Mouse (Mus musculus): ENCODE measurements at regions not wholly inside any gene's neighbourhood (a gene's known extent, or its start where the extent isn't known, plus 50 kb on each side); places are given as distances from the start of the nearest gene placed in this dataset.
A peak's percentile ranks its signal among the peaks of the same experiment; 100 is the strongest.

DNA sequence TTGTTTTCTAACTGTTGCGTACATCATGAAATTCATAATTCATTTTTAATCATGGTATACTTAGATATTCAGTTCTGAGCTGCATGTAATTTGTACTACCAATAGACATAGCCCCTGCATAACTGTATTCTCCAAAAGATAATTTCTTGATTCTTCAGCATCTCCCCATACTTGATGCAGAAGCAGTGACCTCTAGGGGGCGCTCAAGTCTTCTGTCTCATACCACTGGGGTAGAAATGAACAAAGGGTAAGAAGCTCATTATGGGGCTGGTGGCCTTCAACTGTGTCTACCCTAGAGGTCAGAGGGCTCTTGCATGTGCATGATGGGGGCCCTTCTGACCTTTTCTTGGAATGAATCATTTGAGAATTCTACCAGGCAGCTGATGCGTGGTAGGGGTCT lies 85.6 kb upstream of the H2al1a start:
- no peak overlapping the region for H3K4me3 ChIP-seq (replicated peaks; ENCODE audit: extremely low read depth, low read depth, low read length)
- no peaks in the 10 kb centered on the region for H3K4me1 ChIP-seq (ENCODE audit: control insufficient read depth, insufficient read depth, low read length)
- DNase-seq, result peak; percentile 26
- no peak for TF ChIP-seq POLR2A (IDR thresholded peaks at IDR 0.05; ENCODE audit: borderline replicate concordance, extremely low read depth, low read depth, low read length)
- no peak for TF ChIP-seq CTCF (IDR thresholded peaks at IDR 0.05; ENCODE audit: insufficient read depth, low read length)
- WGBS, result 63% methylated on average over 3 of the region's 3 CpGs

DNA sequence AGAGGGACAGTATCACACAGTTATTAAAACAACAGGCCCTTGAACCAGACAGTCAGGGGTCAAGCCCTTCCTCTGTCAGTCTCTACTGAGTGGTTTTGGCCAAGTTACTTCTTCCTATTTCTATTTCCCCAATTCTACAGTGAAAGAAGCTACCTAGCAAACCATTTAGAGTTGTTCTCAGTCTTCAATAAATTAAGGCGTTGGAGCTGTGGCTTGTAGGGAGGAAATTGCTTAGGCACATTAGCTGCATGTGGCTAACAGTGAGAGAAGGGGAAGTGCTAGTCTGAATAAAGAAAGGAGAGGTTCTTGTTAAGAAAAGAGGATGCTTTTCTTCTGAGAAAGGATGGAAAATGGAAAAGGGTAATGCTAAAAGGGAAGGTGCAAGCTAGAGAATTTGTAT lies 60.0 kb upstream of the H2al1a start:
- TF ChIP-seq CTCF (IDR thresholded peaks at IDR 0.05; ENCODE audit: insufficient read depth, low read length) (no peak), POLR2A (IDR thresholded peaks at IDR 0.05; ENCODE audit: borderline replicate concordance, extremely low read depth, low read depth, low read length) (no peak)
- 73% methylated on average over 1 of the region's 1 CpGs for WGBS
- DNase-seq, result no peak
- Histone ChIP-seq H3K4me1 (ENCODE audit: control insufficient read depth, insufficient read depth, low read length) (no peaks in the 10 kb centered on the region), H3K4me3 (replicated peaks; ENCODE audit: extremely low read depth, low read depth, low read length) (no peak overlapping the region)

DNA sequence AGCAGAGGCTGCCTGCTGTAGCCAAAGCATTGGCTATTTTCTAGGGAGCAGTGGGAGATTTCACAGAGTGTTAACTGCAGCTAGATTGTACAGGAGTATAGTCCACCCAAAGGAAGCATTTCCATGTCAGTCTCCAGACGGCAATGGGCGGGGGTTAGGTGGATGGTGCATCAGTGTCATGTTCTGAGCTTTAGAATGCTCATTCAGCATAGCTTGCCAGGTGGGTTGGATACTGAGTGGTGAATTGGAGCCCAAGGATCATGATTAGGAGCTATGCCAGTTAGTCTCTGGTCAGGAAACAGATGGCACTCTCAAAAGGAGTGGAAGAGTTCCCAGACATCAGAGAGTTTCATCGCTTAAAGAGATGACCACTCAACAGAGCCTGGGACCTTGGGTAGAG lies 53.5 kb upstream of the H2al1a start:
- 80% methylated on average over 3 of the region's 3 CpGs for WGBS
- Histone ChIP-seq H3K4me1 (ENCODE audit: control insufficient read depth, insufficient read depth, low read length) (peaks cover 3% of the 10 kb centered on the region; the same call in 1 of the 2 replicates), H3K4me3 (replicated peaks; ENCODE audit: extremely low read depth, low read depth, low read length) (no peak overlapping the region)
- TF ChIP-seq CTCF (IDR thresholded peaks at IDR 0.05; ENCODE audit: insufficient read depth, low read length), result no peak
- no peak for TF ChIP-seq POLR2A (IDR thresholded peaks at IDR 0.05; ENCODE audit: borderline replicate concordance, extremely low read depth, low read depth, low read length)
- no peak for DNase-seq
